Mouse (Mus musculus): ENCODE data around the gene Cmip. TPM values are rescaled to one million over a fixed set of nuclear protein-coding genes. Genes with fewer than 3 reads are reported as not detected.

The Cmip gene
- total and polyA plus RNA-seq, 3 experiments = 17.0 to 71.8 TPM; not detected in 1

DNA sequence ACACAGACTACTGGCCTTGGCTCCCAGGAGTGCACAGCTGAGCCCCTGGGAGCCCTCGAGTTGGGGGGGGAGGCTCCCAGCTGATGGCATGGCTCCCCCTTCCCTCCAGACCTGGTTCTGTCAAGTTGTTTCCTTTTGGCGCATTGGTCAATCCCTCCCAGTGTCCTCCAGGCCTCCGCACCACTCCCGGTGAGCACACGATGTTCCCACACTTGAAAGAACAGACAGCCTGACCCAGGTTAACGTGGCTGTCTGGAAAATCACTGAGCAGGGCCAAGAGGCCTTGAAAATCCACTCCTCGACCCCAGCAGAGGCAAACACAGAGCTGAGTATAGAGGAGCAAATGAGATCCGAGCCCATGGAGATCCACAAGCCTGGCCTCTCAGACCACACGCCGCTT lies 177.1 kb downstream of the Cmip start:
- TF ChIP-seq ZMIZ1 (IDR thresholded peaks at IDR 0.05; ENCODE audit: low read depth, low read length) (no peak), JUND (IDR thresholded peaks at IDR 0.05; ENCODE audit: low read depth, low read length) (no peak), TCF12 (IDR thresholded peaks at IDR 0.05; ENCODE audit: low read depth, low read length) (no peak), MEF2A (IDR thresholded peaks at IDR 0.05; ENCODE audit: extremely low read depth, insufficient replicate concordance, low read depth, low read length, poor library complexity, severe bottlenecking) (no peak), USF2 (IDR thresholded peaks at IDR 0.05; ENCODE audit: borderline replicate concordance in 1 of 2, insufficient read depth in 1 of 2, low read depth in 1 of 2, low read length in 2 of 2) (no peak), ETS1 (IDR thresholded peaks at IDR 0.05; ENCODE audit: low read depth, low read length) (no peak), UBTF (IDR thresholded peaks at IDR 0.05; ENCODE audit: borderline replicate concordance, insufficient read depth, low read depth, low read length) (no peak), SIN3A (IDR thresholded peaks at IDR 0.05; ENCODE audit: low read length) (no peak), MYB (IDR thresholded peaks at IDR 0.05; ENCODE audit: low read depth, low read length) (no peak), NELFE (IDR thresholded peaks at IDR 0.05; ENCODE audit: low read depth, low read length) (no peak), TBP (IDR thresholded peaks at IDR 0.05; ENCODE audit: low read depth, low read length) (no peak), KAT2A (conservative IDR thresholded peaks at IDR 0.05; ENCODE audit: low read depth, low read length) (no peak)
- peaks cover 0 to 12% of the 10 kb centered on the region in 2 experiments; a peak in 2 of 4 replicates for H3K36me3 ChIP-seq (ENCODE audit: control insufficient read depth in 1 of 2, insufficient read depth in 2 of 2, low read length in 2 of 2)
- no peak overlapping the region for H3K9ac ChIP-seq (ENCODE audit: control insufficient read depth, low read depth, low read length, poor library complexity, severe bottlenecking)
- H3K27ac ChIP-seq (ENCODE audit: control insufficient read depth, low read depth, low read length) = no peak overlapping the region
- no peaks in the 10 kb centered on the region for H3K27me3 ChIP-seq (ENCODE audit: control insufficient read depth in 1 of 2, insufficient read depth in 2 of 2, low read length in 2 of 2)
- H3K79me2 ChIP-seq (ENCODE audit: control insufficient read depth, insufficient read depth, low read length, poor library complexity) = no peaks in the 10 kb centered on the region
- no peak overlapping the region for H3K4me3 ChIP-seq (ENCODE audit: control insufficient read depth in 1 of 2, insufficient read depth in 1 of 2, low read depth in 2 of 2, low read length in 2 of 2)
- peaks cover 0 to 3% of the 10 kb centered on the region in 2 experiments; a peak in 1 of 4 replicates for H3K4me1 ChIP-seq (ENCODE audit: control insufficient read depth in 1 of 2, insufficient read depth in 2 of 2, low read length in 2 of 2)
- DNase-seq (ENCODE audit: low read depth, low spot score) = no peak
- no peaks in the 10 kb centered on the region for H3K9me3 ChIP-seq (replicated peaks; ENCODE audit: insufficient read depth, low read length)

DNA sequence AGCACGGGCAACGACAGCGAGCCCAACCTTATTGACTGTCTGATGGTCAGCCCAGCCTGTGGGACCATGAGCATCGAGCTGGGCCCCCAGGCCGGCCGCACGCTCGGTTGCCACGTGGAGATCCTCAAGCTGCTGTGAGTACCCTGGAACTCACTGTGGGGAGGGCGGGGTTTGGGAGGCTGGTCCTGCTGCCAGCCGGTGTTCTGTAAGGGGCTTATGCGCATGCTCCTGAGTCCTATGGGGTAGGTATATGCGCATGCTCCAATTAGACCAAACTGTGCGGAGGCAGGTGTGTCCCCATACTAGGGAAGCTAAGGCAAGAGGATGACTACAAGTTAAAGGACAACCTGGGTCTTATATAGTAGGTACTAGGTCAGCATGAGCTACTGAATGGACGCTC lies 179.9 kb downstream of the Cmip start:
- Histone ChIP-seq H3K79me2 (ENCODE audit: control insufficient read depth, insufficient read depth, low read length, poor library complexity) (no peaks in the 10 kb centered on the region), H3K27ac (ENCODE audit: control insufficient read depth, low read depth, low read length) (no peak overlapping the region), H3K4me3 (ENCODE audit: control insufficient read depth in 1 of 2, insufficient read depth in 1 of 2, low read depth in 2 of 2, low read length in 2 of 2) (no peak overlapping the region), H3K27me3 (ENCODE audit: control insufficient read depth in 1 of 2, insufficient read depth in 2 of 2, low read length in 2 of 2) (no peaks in the 10 kb centered on the region), H3K9me3 (replicated peaks; ENCODE audit: insufficient read depth, low read length) (no peaks in the 10 kb centered on the region), H3K4me1 (ENCODE audit: control insufficient read depth in 1 of 2, insufficient read depth in 2 of 2, low read length in 2 of 2) (peaks cover 0 to 3% of the 10 kb centered on the region in 2 experiments; a peak in 1 of 4 replicates), H3K36me3 (ENCODE audit: control insufficient read depth in 1 of 2, insufficient read depth in 2 of 2, low read length in 2 of 2) (peaks cover 0 to 5% of the 10 kb centered on the region in 2 experiments; a peak in 2 of 4 replicates), H3K9ac (ENCODE audit: control insufficient read depth, low read depth, low read length, poor library complexity, severe bottlenecking) (no peak overlapping the region)
- TF ChIP-seq MXI1 (IDR thresholded peaks at IDR 0.05; ENCODE audit: low read depth, low read length) (no peak), GABPA (IDR thresholded peaks at IDR 0.05; ENCODE audit: low read depth, low read length) (no peak), NELFE (IDR thresholded peaks at IDR 0.05; ENCODE audit: low read depth, low read length) (no peak), ZC3H11A (IDR thresholded peaks at IDR 0.05; ENCODE audit: low read depth, low read length) (no peak), TBP (IDR thresholded peaks at IDR 0.05; ENCODE audit: low read depth, low read length) (no peak), USF2 (IDR thresholded peaks at IDR 0.05; ENCODE audit: borderline replicate concordance in 1 of 2, insufficient read depth in 1 of 2, low read depth in 1 of 2, low read length in 2 of 2) (no peak), EP300 (IDR thresholded peaks at IDR 0.05; ENCODE audit: low read depth in 1 of 2, low read length in 2 of 2) (no peak), HCFC1 (IDR thresholded peaks at IDR 0.05; ENCODE audit: low read depth, low read length) (no peak), TCF12 (IDR thresholded peaks at IDR 0.05; ENCODE audit: low read depth, low read length) (no peak), BHLHE40 (IDR thresholded peaks at IDR 0.05; ENCODE audit: borderline replicate concordance, low read depth, low read length) (no peak), JUND (IDR thresholded peaks at IDR 0.05; ENCODE audit: low read depth, low read length) (no peak), TAL1 (IDR thresholded peaks at IDR 0.05; ENCODE audit: low read length) (no peak)
- no peak for DNase-seq (ENCODE audit: low read depth, low spot score)

Data from MEL (cell line).